Mouse (Mus musculus): ENCODE data around the gene Rev3l. TPM values are rescaled to one million over a fixed set of nuclear protein-coding genes. Genes with fewer than 3 reads are reported as not detected.

The Rev3l gene
- polyA plus RNA-seq, 1 experiment from 2014 or later = 17.5 TPM

- no peak overlapping the region for H3K4me3 ChIP-seq (ENCODE audit: control insufficient read depth in 1 of 2, insufficient read depth in 1 of 2, low read depth in 1 of 2, low read length in 2 of 2)
- no peaks in the 10 kb centered on the region for H3K4me1 ChIP-seq (ENCODE audit: control insufficient read depth in 2 of 2, insufficient read depth in 2 of 2, low read length in 2 of 2)
- H3K9me3 ChIP-seq (ENCODE audit: control insufficient read depth, low read length) = no peaks in the 10 kb centered on the region
- no peak for ATAC-seq (ENCODE audit: insufficient number of reproducible peaks, insufficient read depth, low FRiP score, low read depth)
- no peaks in the 10 kb centered on the region; the same call in 1 of the 2 replicates for H3K36me3 ChIP-seq (ENCODE audit: control insufficient read depth, insufficient read depth, low read length)
- 88% methylated on average over 2 of the region's 2 CpGs for WGBS
- no peak overlapping the region for H3K4me2 ChIP-seq (ENCODE audit: low read length)
- no peaks in the 10 kb centered on the region for H3K27me3 ChIP-seq (ENCODE audit: control insufficient read depth, insufficient read depth, low read length)
- no peak overlapping the region for H3K9ac ChIP-seq (ENCODE audit: low read length)
- H3K27ac ChIP-seq (replicated peaks in 1 of 2; ENCODE audit: control insufficient read depth in 1 of 2, insufficient read depth in 1 of 2, low read depth in 2 of 2, low read length in 2 of 2) = no peak overlapping the region
Observed at GRCm38 (mm10) chr10:39707717-39708510, 24.0 kb upstream of the Rev3l start.

- no peak for ATAC-seq (ENCODE audit: insufficient number of reproducible peaks, insufficient read depth, low FRiP score, low read depth)
- no peaks in the 10 kb centered on the region for H3K4me1 ChIP-seq (ENCODE audit: control insufficient read depth in 2 of 2, insufficient read depth in 2 of 2, low read length in 2 of 2)
- H3K27ac ChIP-seq (replicated peaks in 1 of 2; ENCODE audit: control insufficient read depth in 1 of 2, insufficient read depth in 1 of 2, low read depth in 2 of 2, low read length in 2 of 2) = no peak overlapping the region
- no peak overlapping the region for H3K4me2 ChIP-seq (ENCODE audit: low read length)
- H3K27me3 ChIP-seq (ENCODE audit: control insufficient read depth, insufficient read depth, low read length) = no peaks in the 10 kb centered on the region
- WGBS = 78% methylated on average over 5 of the region's 5 CpGs
- H3K4me3 ChIP-seq (ENCODE audit: control insufficient read depth in 1 of 2, insufficient read depth in 1 of 2, low read depth in 1 of 2, low read length in 2 of 2) = no peak overlapping the region
- no peaks in the 10 kb centered on the region for H3K36me3 ChIP-seq (ENCODE audit: control insufficient read depth, insufficient read depth, low read length)
- no peaks in the 10 kb centered on the region for H3K9me3 ChIP-seq (ENCODE audit: control insufficient read depth, low read length)
- H3K9ac ChIP-seq (ENCODE audit: low read length) = no peak overlapping the region
Observed at GRCm38 (mm10) chr10:39716936-39717335, 15.0 kb upstream of the Rev3l start.

- peak overlapping the region; percentile 98 to 99 for H3K27ac ChIP-seq (replicated peaks in 1 of 2; ENCODE audit: control insufficient read depth in 1 of 2, insufficient read depth in 1 of 2, low read depth in 2 of 2, low read length in 2 of 2)
- H3K4me2 ChIP-seq (ENCODE audit: low read length) = peak overlapping the region; percentile 75
- peak overlapping the region; percentile 64 to 95 for H3K4me3 ChIP-seq (ENCODE audit: control insufficient read depth in 1 of 2, insufficient read depth in 1 of 2, low read depth in 1 of 2, low read length in 2 of 2)
- H3K27me3 ChIP-seq (ENCODE audit: control insufficient read depth, insufficient read depth, low read length) = no peaks in the 10 kb centered on the region
- H3K9me3 ChIP-seq (ENCODE audit: control insufficient read depth, low read length) = no peaks in the 10 kb centered on the region
- H3K36me3 ChIP-seq (ENCODE audit: control insufficient read depth, insufficient read depth, low read length) = no peaks in the 10 kb centered on the region
- peak; percentile 91 for ATAC-seq (ENCODE audit: insufficient number of reproducible peaks, insufficient read depth, low FRiP score, low read depth)
- under 1% methylated on average over 47 of the region's 66 CpGs for WGBS
- peaks cover 0 to 17% of the 10 kb centered on the region in 2 experiments; a peak in 2 of 4 replicates for H3K4me1 ChIP-seq (ENCODE audit: control insufficient read depth in 2 of 2, insufficient read depth in 2 of 2, low read length in 2 of 2)
- peak overlapping the region; percentile 93 for H3K9ac ChIP-seq (ENCODE audit: low read length)
Observed at GRCm38 (mm10) chr10:39730976-39731735, 762 bp upstream of the Rev3l start.

- Histone ChIP-seq H3K9ac (ENCODE audit: low read length) (peak overlapping the region; percentile 93), H3K4me1 (ENCODE audit: control insufficient read depth in 2 of 2, insufficient read depth in 2 of 2, low read length in 2 of 2) (peaks cover 0 to 17% of the 10 kb centered on the region in 2 experiments; a peak in 2 of 4 replicates), H3K9me3 (ENCODE audit: control insufficient read depth, low read length) (no peaks in the 10 kb centered on the region), H3K27me3 (ENCODE audit: control insufficient read depth, insufficient read depth, low read length) (no peaks in the 10 kb centered on the region), H3K4me2 (ENCODE audit: low read length) (peak overlapping the region; percentile 78), H3K4me3 (ENCODE audit: control insufficient read depth in 1 of 2, insufficient read depth in 1 of 2, low read depth in 1 of 2, low read length in 2 of 2) (peak overlapping the region; percentile 64 to 95), H3K27ac (replicated peaks in 1 of 2; ENCODE audit: control insufficient read depth in 1 of 2, insufficient read depth in 1 of 2, low read depth in 2 of 2, low read length in 2 of 2) (peak overlapping the region; percentile 98), H3K36me3 (ENCODE audit: control insufficient read depth, insufficient read depth, low read length) (no peaks in the 10 kb centered on the region)
- under 1% methylated on average over 67 of the region's 105 CpGs for WGBS
- peak; percentile 56 for ATAC-seq (ENCODE audit: insufficient number of reproducible peaks, insufficient read depth, low FRiP score, low read depth)
Observed at GRCm38 (mm10) chr10:39732266-39733100, 565 bp downstream of the Rev3l start.

- Histone ChIP-seq H3K27ac (replicated peaks in 1 of 2; ENCODE audit: control insufficient read depth in 1 of 2, insufficient read depth in 1 of 2, low read depth in 2 of 2, low read length in 2 of 2) (peak overlapping the region; percentile 98), H3K4me1 (ENCODE audit: control insufficient read depth in 2 of 2, insufficient read depth in 2 of 2, low read length in 2 of 2) (peaks cover 0 to 17% of the 10 kb centered on the region in 2 experiments; a peak in 2 of 4 replicates), H3K27me3 (ENCODE audit: control insufficient read depth, insufficient read depth, low read length) (no peaks in the 10 kb centered on the region), H3K9me3 (ENCODE audit: control insufficient read depth, low read length) (no peaks in the 10 kb centered on the region), H3K4me3 (ENCODE audit: control insufficient read depth in 1 of 2, insufficient read depth in 1 of 2, low read depth in 1 of 2, low read length in 2 of 2) (peak overlapping the region; percentile 64 to 95), H3K4me2 (ENCODE audit: low read length) (peak overlapping the region; percentile 78), H3K36me3 (ENCODE audit: control insufficient read depth, insufficient read depth, low read length) (no peaks in the 10 kb centered on the region), H3K9ac (ENCODE audit: low read length) (peak overlapping the region; percentile 93)
- under 1% methylated on average over 9 of the region's 9 CpGs for WGBS
- no peak for ATAC-seq (ENCODE audit: insufficient number of reproducible peaks, insufficient read depth, low FRiP score, low read depth)
Observed at GRCm38 (mm10) chr10:39733101-39733399, 1.1 kb downstream of the Rev3l start.

GRCm38 (mm10) chr10:39733421-39733930 lies 1.6 kb downstream of the Rev3l start:
- H3K4me3 ChIP-seq (ENCODE audit: control insufficient read depth in 1 of 2, insufficient read depth in 1 of 2, low read depth in 1 of 2, low read length in 2 of 2) = peak overlapping the region; percentile 64 to 95; a peak in 3 of 4 replicates
- H3K4me2 ChIP-seq (ENCODE audit: low read length) = peak overlapping the region; percentile 78
- H3K4me1 ChIP-seq (ENCODE audit: control insufficient read depth in 2 of 2, insufficient read depth in 2 of 2, low read length in 2 of 2) = peaks cover 0 to 17% of the 10 kb centered on the region in 2 experiments; a peak in 2 of 4 replicates
- no peak for ATAC-seq (ENCODE audit: insufficient number of reproducible peaks, insufficient read depth, low FRiP score, low read depth)
- WGBS = 18% methylated on average over 10 of the region's 10 CpGs
- no peaks in the 10 kb centered on the region for H3K36me3 ChIP-seq (ENCODE audit: control insufficient read depth, insufficient read depth, low read length)
- H3K9ac ChIP-seq (ENCODE audit: low read length) = peak overlapping the region; percentile 93
- H3K27me3 ChIP-seq (ENCODE audit: control insufficient read depth, insufficient read depth, low read length) = no peaks in the 10 kb centered on the region
- peak overlapping the region; percentile 98 for H3K27ac ChIP-seq (replicated peaks in 1 of 2; ENCODE audit: control insufficient read depth in 1 of 2, insufficient read depth in 1 of 2, low read depth in 2 of 2, low read length in 2 of 2)
- H3K9me3 ChIP-seq (ENCODE audit: control insufficient read depth, low read length) = no peaks in the 10 kb centered on the region

- Histone ChIP-seq H3K36me3 (ENCODE audit: control insufficient read depth, insufficient read depth, low read length) (no peaks in the 10 kb centered on the region), H3K4me2 (ENCODE audit: low read length) (no peak overlapping the region), H3K4me3 (ENCODE audit: control insufficient read depth in 1 of 2, insufficient read depth in 1 of 2, low read depth in 1 of 2, low read length in 2 of 2) (no peak overlapping the region), H3K4me1 (ENCODE audit: control insufficient read depth in 2 of 2, insufficient read depth in 2 of 2, low read length in 2 of 2) (peaks cover 0 to 12% of the 10 kb centered on the region in 2 experiments; a peak in 2 of 4 replicates), H3K27me3 (ENCODE audit: control insufficient read depth, insufficient read depth, low read length) (no peaks in the 10 kb centered on the region), H3K9ac (ENCODE audit: low read length) (no peak overlapping the region), H3K9me3 (ENCODE audit: control insufficient read depth, low read length) (no peaks in the 10 kb centered on the region), H3K27ac (replicated peaks in 1 of 2; ENCODE audit: control insufficient read depth in 1 of 2, insufficient read depth in 1 of 2, low read depth in 2 of 2, low read length in 2 of 2) (no peak overlapping the region)
- no peak for ATAC-seq (ENCODE audit: insufficient number of reproducible peaks, insufficient read depth, low FRiP score, low read depth)
- WGBS = 80% methylated on average over 4 of the region's 4 CpGs
Observed at GRCm38 (mm10) chr10:39736187-39736586, 4.3 kb downstream of the Rev3l start.

All from heart, embryonic 14.5 days (tissue).